Mouse (Mus musculus) ES-E14 (cell line): ENCODE measurements around the gene Suz12. TPM values are rescaled to one million over a fixed set of nuclear protein-coding genes. Genes with fewer than 3 reads are reported as not detected.
"Not testable (repeated sequence)": the region's sequence is repeated elsewhere in the genome, so short reads cannot be mapped to it uniquely, and the experiment has no call there.

ENCODE experiments used
- DNase-seq: peaks from one replicate; pipeline ENCODE4 v3.0.0-alpha.2; 2013; ENCODE audit warnings: low read depth, low spot score
- H3K27ac ChIP-seq: 2 replicates; pipeline ENCODE4 v1.5.1; 2012; ENCODE audit warnings: low read depth, mild to moderate bottlenecking, low read length, moderate library complexity, mixed read lengths; ENCODE audit not compliant: poor library complexity, insufficient read depth, severe bottlenecking
- H3K36me3 ChIP-seq: 2 replicates; pipeline ENCODE4 v1.6.1; 2012; ENCODE audit warnings: mild to moderate bottlenecking, low read length, moderate library complexity, mixed read lengths; ENCODE audit not compliant: control insufficient read depth, poor library complexity, insufficient read depth, severe bottlenecking
- H3K4me1 ChIP-seq, 2 experiments: fragments of 150-350 bp in 1 of 2; sonication (generic) in 1 of 2; 2 replicates each; pipeline ENCODE4 v1.6.1; 2012; ENCODE audit warnings: low read length in 2 of 2, mild to moderate bottlenecking in 1 of 2, mixed read lengths in 1 of 2; ENCODE audit not compliant: control insufficient read depth in 2 of 2, insufficient read depth in 2 of 2, poor library complexity in 1 of 2
- H3K4me3 ChIP-seq, 2 experiments: fragments of 150-350 bp in 1 of 2; sonication (generic) in 1 of 2; 2 replicates each; pipeline ENCODE4 v1.5.1; 2012; ENCODE audit warnings: low read length in 2 of 2, low read depth in 1 of 2, mild to moderate bottlenecking in 1 of 2, mixed read lengths in 1 of 2; ENCODE audit not compliant: insufficient read depth in 1 of 2, poor library complexity in 1 of 2, severe bottlenecking in 1 of 2
- H3K9ac ChIP-seq: 2 replicates; pipeline ENCODE4 v1.6.1; 2012; ENCODE audit warnings: low read depth, mild to moderate bottlenecking, low read length, mixed read lengths; ENCODE audit not compliant: poor library complexity, insufficient read depth, severe bottlenecking
- H3K9me3 ChIP-seq: fragments of 150-350 bp; sonication (generic); 2 replicates; pipeline ENCODE4 v1.6.1; 2012; ENCODE audit warnings: low read depth, mild to moderate bottlenecking, low read length; ENCODE audit not compliant: control insufficient read depth, insufficient read depth
- CHD2 ChIP-seq: IDR thresholded peaks from 2 replicates; pipeline ENCODE4 v1.6.1; 2014; ENCODE audit warnings: mild to moderate bottlenecking, low read depth, low read length, inconsistent platforms
- HCFC1 ChIP-seq: IDR thresholded peaks from 2 replicates; pipeline ENCODE4 v1.6.1; 2012; ENCODE audit warnings: low read length, inconsistent platforms, borderline replicate concordance; ENCODE audit not compliant: insufficient read depth
- MAFK ChIP-seq: IDR thresholded peaks from 2 replicates; pipeline ENCODE4 v1.6.1; 2014; ENCODE audit warnings: mild to moderate bottlenecking, low read depth, low read length, inconsistent platforms; ENCODE audit not compliant: insufficient read depth
- ZC3H11A ChIP-seq: IDR thresholded peaks from 2 replicates; pipeline ENCODE4 v1.6.1; 2012; ENCODE audit warnings: low read depth, mild to moderate bottlenecking, inconsistent platforms, low read length, borderline replicate concordance
- ZNF384 ChIP-seq: IDR thresholded peaks from 2 replicates; pipeline ENCODE4 v1.6.1; 2012; ENCODE audit warnings: low read depth, low read length, inconsistent platforms
- in situ Hi-C, 2 experiments: fragments of 600-800 bp; cut with MboI; formaldehyde crosslinking; loops; one replicate each; pipeline ENCODE4 v1.15.1; 2025; ENCODE audit warnings: low sequenced_read_pairs in 2 of 2, inconsistent platforms in 1 of 2; ENCODE audit not compliant: unreplicated experiment in 2 of 2
- total RNA-seq: library from RNA; depleted of rRNA; stranded (reverse); fragments of 300-350 nt; gene quantifications from 2 replicates; pipeline ENCODE4 v1.2.3, GENCODE M21; 2012

Gene Suz12
- total RNA-seq, 1 experiment, result 93.2 TPM

DNA sequence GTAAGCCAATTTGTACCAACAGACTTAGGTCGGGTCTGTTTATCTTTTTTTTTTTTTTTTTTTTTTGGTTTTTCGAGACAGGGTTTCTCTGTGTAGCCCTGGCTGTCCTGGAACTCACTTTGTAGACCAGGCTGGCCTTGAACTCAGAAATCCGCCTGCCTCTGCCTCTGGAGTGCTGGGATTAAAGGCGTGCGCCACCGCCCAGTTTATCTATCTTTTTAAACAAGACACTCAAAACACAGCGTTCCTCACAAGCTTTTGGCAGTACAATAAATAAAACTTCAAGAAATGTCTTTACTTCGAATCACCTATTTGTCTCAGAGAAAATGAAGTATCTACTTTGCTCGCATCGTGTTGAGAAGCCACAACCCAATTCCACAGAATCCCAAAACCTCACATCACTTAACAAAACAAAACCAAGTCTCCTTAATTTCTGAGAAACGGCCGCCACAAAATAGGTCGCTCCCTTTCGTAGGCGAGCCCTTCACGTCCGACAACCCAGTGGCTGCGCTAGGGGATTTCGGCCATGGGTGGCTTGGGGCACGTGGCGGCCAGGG, 793 bp upstream of the Suz12 start:
- Histone ChIP-seq H3K4me3 (peak overlapping the region; percentile 65 to 68), H3K27ac (peak overlapping the region; percentile 94), H3K9me3 (no peaks in the 10 kb centered on the region), H3K9ac (peak overlapping the region; percentile 88), H3K36me3 (peaks cover 2% of the 10 kb centered on the region; the same call in 1 of the 2 replicates), H3K4me1 (peaks cover 2 to 11% of the 10 kb centered on the region in 2 experiments; a peak in 2 of 4 replicates)
- in situ Hi-C loops, result no loop called here
- no peak for DNase-seq
- no peak for TF ChIP-seq ZC3H11A
- no peak for TF ChIP-seq HCFC1
- no peak for TF ChIP-seq CHD2

DNA sequence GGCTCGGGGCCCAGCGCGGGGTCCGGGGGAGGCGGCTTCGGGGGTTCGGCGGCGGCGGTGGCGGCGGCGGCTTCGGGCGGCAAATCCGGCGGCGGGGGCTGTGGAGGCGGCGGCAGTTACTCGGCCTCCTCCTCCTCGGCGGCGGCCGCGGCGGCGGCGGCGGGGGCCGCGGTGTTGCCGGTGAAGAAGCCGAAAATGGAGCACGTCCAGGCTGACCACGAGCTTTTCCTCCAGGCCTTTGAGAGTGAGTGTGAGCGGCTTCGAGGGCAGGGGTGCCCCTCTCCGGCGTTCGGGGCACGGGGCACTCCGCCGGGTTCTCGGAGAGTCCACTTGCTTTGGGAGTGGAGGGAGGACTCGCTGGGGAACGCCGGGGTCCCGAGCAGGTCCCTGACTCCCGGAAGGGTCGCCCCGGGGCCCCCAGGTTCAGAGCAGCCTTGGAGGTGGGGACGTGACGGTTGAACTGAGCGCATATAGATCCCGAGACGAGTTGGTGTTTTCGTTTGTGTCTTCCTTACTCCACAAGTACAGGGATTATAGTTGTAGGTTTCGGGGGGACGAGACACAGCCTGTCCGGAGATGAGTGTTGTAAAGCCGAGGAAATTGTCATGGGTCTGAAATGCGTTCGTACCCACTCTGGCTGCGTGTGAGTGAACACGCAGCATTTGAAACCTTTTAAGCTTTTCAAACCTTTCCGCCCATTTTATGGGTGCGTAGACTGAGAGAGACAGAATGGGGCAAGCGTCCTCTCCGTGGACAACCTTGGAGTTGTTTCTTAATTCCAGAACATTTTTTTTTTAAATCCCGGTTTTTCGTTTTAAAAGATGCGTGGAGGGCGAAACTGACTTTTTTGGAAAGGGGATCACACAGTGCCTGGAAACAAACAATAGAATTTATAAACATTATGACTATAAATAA, 707 bp downstream of the Suz12 start:
- Histone ChIP-seq H3K4me3 (peak overlapping the region; percentile 77 to 98), H3K27ac (peak overlapping the region; percentile 99), H3K4me1 (peaks cover 2 to 11% of the 10 kb centered on the region in 2 experiments; a peak in 2 of 4 replicates), H3K9me3 (no peaks in the 10 kb centered on the region), H3K36me3 (peaks cover 2% of the 10 kb centered on the region; the same call in 1 of the 2 replicates), H3K9ac (peak overlapping the region; percentile 99)
- no peak for DNase-seq
- in situ Hi-C loops, result no loop called here
- TF ChIP-seq ZC3H11A, result no peak
- no peak for TF ChIP-seq CHD2
- TF ChIP-seq HCFC1, result no peak
- TF ChIP-seq MAFK, result no peak
- no peak for TF ChIP-seq ZNF384

- in situ Hi-C loops, result no loop called here
- TF ChIP-seq ZC3H11A (no peak), ZNF384 (no peak), HCFC1 (no peak), MAFK (no peak), CHD2 (no peak)
- Histone ChIP-seq H3K4me3 (peak overlapping the region; percentile 77 to 98), H3K36me3 (peaks cover 4% of the 10 kb centered on the region; the same call in 1 of the 2 replicates), H3K9ac (peak overlapping the region; percentile 52; the same call in 1 of the 2 replicates), H3K9me3 (no peaks in the 10 kb centered on the region), H3K4me1 (peaks cover 2 to 11% of the 10 kb centered on the region in 2 experiments; a peak in 2 of 4 replicates), H3K27ac (no peak overlapping the region)
- DNase-seq, result no peak
Measured at GRCm38 (mm10) chr11:79994271-79994988, 1.5 kb downstream of the Suz12 start.

- not testable (repeated sequence) for DNase-seq
- H3K36me3 ChIP-seq, result peaks cover 26% of the 10 kb centered on the region
Measured at GRCm38 (mm10) chr11:80016533-80016932, 23.6 kb downstream of the Suz12 start.

More at GRCm38 (mm10) chr11:80016533-80016932, 23.6 kb downstream of the Suz12 start:
- not testable (repeated sequence) for H3K4me3 ChIP-seq, H3K9me3 ChIP-seq, H3K27ac ChIP-seq, H3K9ac ChIP-seq, H3K4me1 ChIP-seq
- in situ Hi-C loops, result loop anchor here in 1 of 2 experiments (25.0 kb wide), 1 partner anchor 1729 kb away; the partner anchor contains the start of gene BC030499
- peak; percentile 82 for TF ChIP-seq ZNF384
